Mouse (Mus musculus): Measurements from ENCODE around the gene Pnrc1. TPM values are rescaled to one million over a fixed set of nuclear protein-coding genes. Genes with fewer than 3 reads are reported as not detected.

The Pnrc1 gene
- polyA plus RNA-seq, 1 experiment from 2014 or later = 42.6 TPM

DNA sequence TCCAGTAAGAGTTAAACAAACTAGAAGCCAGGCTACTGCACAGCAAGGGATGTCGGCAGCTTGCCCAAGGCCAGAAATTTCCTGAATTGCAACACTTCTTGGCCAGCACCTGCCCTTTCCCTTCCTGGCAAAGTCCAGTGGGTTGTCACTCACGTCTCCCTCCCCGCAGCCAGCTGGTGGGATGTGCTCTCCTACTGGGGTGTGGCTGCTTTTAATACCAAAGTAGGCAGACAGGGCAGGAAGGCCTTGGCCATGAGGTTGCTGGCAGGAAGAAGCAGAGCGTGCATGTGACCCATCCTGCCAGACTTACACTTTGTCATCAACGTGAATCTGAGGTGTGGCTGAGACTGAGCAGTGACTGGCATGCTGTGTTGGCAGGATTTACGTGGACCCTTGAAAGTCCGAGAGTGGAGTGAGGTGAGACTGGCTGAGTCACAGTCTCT is 28.6 kb downstream of the Pnrc1 start:
- 31% methylated on average over 7 of the region's 7 CpGs for WGBS (ENCODE audit: insufficient replicate concordance)
- H3K4me2 ChIP-seq = no peak overlapping the region
- no peaks in the 10 kb centered on the region for H3K9me3 ChIP-seq (replicated peaks)
- peaks cover 8% of the 10 kb centered on the region; the same call in 1 of the 2 replicates for H3K4me1 ChIP-seq
- ATAC-seq = peak; percentile 57
- H3K9ac ChIP-seq = no peak overlapping the region
- H3K36me3 ChIP-seq = no peaks in the 10 kb centered on the region
- peak overlapping the region; percentile 54; the same call in 1 of the 2 replicates for H3K27ac ChIP-seq
- H3K27me3 ChIP-seq (replicated peaks) = no peaks in the 10 kb centered on the region
- H3K4me3 ChIP-seq = no peak overlapping the region

- H3K4me1 ChIP-seq = peaks cover 8% of the 10 kb centered on the region; the same call in 1 of the 2 replicates
- no peaks in the 10 kb centered on the region for H3K27me3 ChIP-seq (replicated peaks)
- H3K36me3 ChIP-seq = no peaks in the 10 kb centered on the region
- H3K4me3 ChIP-seq = no peak overlapping the region
- H3K27ac ChIP-seq = no peak overlapping the region
- no peak for ATAC-seq
- H3K9me3 ChIP-seq (replicated peaks) = no peaks in the 10 kb centered on the region
- no peak overlapping the region for H3K9ac ChIP-seq
- H3K4me2 ChIP-seq = no peak overlapping the region
Measured at GRCm38 (mm10) chr4:33260311-33260710, 29.7 kb downstream of the Pnrc1 start.

- WGBS (ENCODE audit: insufficient replicate concordance) = 58% methylated on average over 11 of the region's 11 CpGs
Measured at GRCm38 (mm10) chr4:33257263-33257964, 32.5 kb downstream of the Pnrc1 start.

GRCm38 (mm10) chr4:33254706-33255105 is 35.3 kb downstream of the Pnrc1 start:
- Histone ChIP-seq H3K4me3 (no peak overlapping the region), H3K36me3 (no peaks in the 10 kb centered on the region), H3K4me2 (no peak overlapping the region), H3K27me3 (replicated peaks) (no peaks in the 10 kb centered on the region), H3K4me1 (peaks cover 2% of the 10 kb centered on the region; the same call in 1 of the 2 replicates), H3K27ac (no peak overlapping the region), H3K9me3 (replicated peaks) (no peaks in the 10 kb centered on the region), H3K9ac (no peak overlapping the region)
- no peak for ATAC-seq
- WGBS (ENCODE audit: insufficient replicate concordance) = 72% methylated on average over 4 of the region's 4 CpGs

More at GRCm38 (mm10) chr4:33257263-33257964, 32.5 kb downstream of the Pnrc1 start:
- no peak overlapping the region for H3K4me2 ChIP-seq
- H3K4me3 ChIP-seq = no peak overlapping the region
- no peaks in the 10 kb centered on the region for H3K9me3 ChIP-seq (replicated peaks)
- H3K36me3 ChIP-seq = no peaks in the 10 kb centered on the region
- H3K27me3 ChIP-seq (replicated peaks) = no peaks in the 10 kb centered on the region
- no peak for ATAC-seq
- H3K4me1 ChIP-seq = peaks cover 8% of the 10 kb centered on the region; the same call in 1 of the 2 replicates
- peak overlapping the region; percentile 12; the same call in 1 of the 2 replicates for H3K27ac ChIP-seq
- no peak overlapping the region for H3K9ac ChIP-seq

DNA sequence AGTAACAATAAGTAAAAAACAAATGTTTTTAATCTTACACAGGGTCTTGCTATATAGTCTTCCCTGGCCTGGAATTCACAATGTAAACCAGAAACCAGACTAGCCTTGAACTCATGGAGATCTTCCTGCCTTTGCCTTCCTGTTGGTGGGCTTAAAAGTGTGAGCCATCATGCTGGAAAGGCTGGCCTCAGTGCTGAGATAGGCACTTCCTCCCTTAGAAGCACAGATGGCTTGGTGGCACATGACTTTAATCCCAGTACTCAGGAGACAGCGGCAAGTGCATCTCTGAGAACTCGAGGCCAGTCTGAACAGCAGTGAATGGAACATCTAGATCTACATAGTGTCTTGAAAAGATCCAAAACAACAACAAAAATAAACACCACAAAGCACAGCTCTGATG is 39.1 kb downstream of the Pnrc1 start:
- no peak for ATAC-seq
- 51% methylated on average over 2 of the region's 2 CpGs for WGBS (ENCODE audit: insufficient replicate concordance)
- H3K36me3 ChIP-seq = peaks cover 4% of the 10 kb centered on the region

GRCm38 (mm10) chr4:33249716-33250230 is 40.2 kb downstream of the Pnrc1 start:
- ATAC-seq = no peak
- Histone ChIP-seq H3K4me1 (peaks cover 24% of the 10 kb centered on the region), H3K4me2 (no peak overlapping the region), H3K9me3 (replicated peaks) (no peaks in the 10 kb centered on the region), H3K27ac (no peak overlapping the region), H3K27me3 (replicated peaks) (no peaks in the 10 kb centered on the region), H3K9ac (no peak overlapping the region), H3K36me3 (peaks cover 15% of the 10 kb centered on the region), H3K4me3 (no peak overlapping the region)
- 61% methylated on average over 1 of the region's 1 CpGs for whole genome bisulfite sequencing (ENCODE audit: insufficient replicate concordance)

More for the DNA sequence above, 39.1 kb downstream of the Pnrc1 start:
- H3K27me3 ChIP-seq (replicated peaks) = no peaks in the 10 kb centered on the region
- H3K9ac ChIP-seq = no peak overlapping the region
- H3K4me1 ChIP-seq = peaks cover 21% of the 10 kb centered on the region
- no peak overlapping the region for H3K27ac ChIP-seq
- H3K4me2 ChIP-seq = no peak overlapping the region
- no peak overlapping the region for H3K4me3 ChIP-seq
- no peaks in the 10 kb centered on the region for H3K9me3 ChIP-seq (replicated peaks)

- H3K27me3 ChIP-seq (replicated peaks) = no peaks in the 10 kb centered on the region
- peak overlapping the region; percentile 84 for H3K4me2 ChIP-seq
- peak overlapping the region; percentile 100 for H3K9ac ChIP-seq
- no peak for ATAC-seq
- peaks cover 24% of the 10 kb centered on the region for H3K36me3 ChIP-seq
- WGBS (ENCODE audit: insufficient replicate concordance) = 2% methylated on average over 4 of the region's 4 CpGs
- no peaks in the 10 kb centered on the region for H3K9me3 ChIP-seq (replicated peaks)
- peak overlapping the region; percentile 97 for H3K4me3 ChIP-seq
- H3K4me1 ChIP-seq = peaks cover 33% of the 10 kb centered on the region
- H3K27ac ChIP-seq = peak overlapping the region; percentile 100
Measured at GRCm38 (mm10) chr4:33248915-33249314, 41.0 kb downstream of the Pnrc1 start.

DNA sequence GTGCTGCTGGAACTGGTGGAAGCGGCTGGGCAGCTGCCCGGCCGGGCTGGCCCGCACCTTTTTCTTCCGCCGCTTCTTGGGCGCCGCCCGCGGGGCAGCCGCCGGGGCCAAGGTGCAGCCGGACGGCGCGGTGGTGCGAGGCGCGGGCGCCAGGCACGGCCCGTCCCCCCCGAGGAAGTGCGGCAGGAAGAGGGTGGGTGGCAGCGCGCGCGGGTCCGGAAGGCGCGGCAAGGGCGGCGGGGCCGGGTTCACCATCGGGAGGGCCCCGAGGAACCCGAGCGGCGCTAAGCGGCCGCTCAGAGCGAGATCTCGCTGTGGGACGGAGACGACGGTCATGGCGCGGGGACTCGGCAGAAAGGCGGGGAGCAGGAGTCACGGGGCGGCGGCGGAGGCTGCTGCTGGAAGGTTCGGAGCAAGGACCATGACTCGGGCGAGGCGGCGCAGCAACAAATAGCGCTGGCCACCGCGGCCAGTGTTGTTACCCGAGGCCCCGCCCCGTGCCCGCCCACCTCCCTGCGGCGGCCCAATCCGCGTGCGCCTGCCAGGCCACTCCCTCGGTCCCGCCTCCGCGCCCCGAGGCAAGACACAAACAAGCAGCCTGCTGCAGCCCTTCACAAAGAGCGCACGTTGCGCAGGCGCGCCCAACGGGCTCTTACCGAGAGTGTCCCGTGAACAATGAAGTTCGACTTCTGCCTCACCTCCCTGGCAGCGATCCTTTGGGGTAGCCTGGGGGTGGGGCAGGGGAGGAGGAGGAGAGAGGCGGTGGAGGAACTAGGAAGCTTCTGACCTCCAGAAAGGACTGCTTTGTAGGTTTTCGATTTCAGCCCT is 41.7 kb downstream of the Pnrc1 start:
- Histone ChIP-seq H3K4me1 (peaks cover 39% of the 10 kb centered on the region), H3K9me3 (replicated peaks) (no peaks in the 10 kb centered on the region), H3K4me2 (peak overlapping the region; percentile 84), H3K4me3 (peak overlapping the region; percentile 97), H3K27me3 (replicated peaks) (no peaks in the 10 kb centered on the region), H3K9ac (peak overlapping the region; percentile 100), H3K27ac (peak overlapping the region; percentile 100), H3K36me3 (peaks cover 30% of the 10 kb centered on the region)
- ATAC-seq = peak; percentile 86
- under 1% methylated on average over 66 of the region's 88 CpGs for WGBS (ENCODE audit: insufficient replicate concordance)

DNA sequence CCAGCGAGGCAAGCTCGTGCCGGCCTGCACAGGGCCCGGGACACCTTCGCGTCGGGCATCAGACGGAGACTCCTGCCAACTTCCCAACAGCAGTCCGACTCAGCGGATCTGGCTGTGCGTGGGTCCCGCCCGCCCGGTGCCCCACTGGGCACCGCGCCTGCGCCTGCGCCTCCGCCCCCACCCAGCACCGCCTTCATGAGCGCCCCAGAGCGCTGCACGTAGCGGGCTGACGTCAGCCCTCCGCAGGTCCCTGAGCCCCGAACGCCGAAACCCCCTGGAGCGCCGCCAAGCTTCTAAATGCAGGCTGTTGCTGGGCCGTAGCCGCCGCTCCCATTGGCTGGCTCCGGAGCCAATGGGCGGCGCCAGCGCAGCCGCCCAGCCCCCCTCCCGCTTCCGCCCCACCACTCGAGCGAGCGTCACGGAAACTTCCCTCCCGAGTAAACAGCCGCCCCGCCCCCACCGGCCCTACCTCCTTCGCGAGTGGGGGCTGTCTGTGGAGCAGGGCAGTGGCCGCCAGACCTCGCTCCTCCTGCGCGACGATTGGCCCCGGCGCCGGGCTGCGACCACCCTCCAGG is 42.4 kb downstream of the Pnrc1 start:
- under 1% methylated on average over 59 of the region's 60 CpGs for WGBS (ENCODE audit: insufficient replicate concordance)

DNA sequence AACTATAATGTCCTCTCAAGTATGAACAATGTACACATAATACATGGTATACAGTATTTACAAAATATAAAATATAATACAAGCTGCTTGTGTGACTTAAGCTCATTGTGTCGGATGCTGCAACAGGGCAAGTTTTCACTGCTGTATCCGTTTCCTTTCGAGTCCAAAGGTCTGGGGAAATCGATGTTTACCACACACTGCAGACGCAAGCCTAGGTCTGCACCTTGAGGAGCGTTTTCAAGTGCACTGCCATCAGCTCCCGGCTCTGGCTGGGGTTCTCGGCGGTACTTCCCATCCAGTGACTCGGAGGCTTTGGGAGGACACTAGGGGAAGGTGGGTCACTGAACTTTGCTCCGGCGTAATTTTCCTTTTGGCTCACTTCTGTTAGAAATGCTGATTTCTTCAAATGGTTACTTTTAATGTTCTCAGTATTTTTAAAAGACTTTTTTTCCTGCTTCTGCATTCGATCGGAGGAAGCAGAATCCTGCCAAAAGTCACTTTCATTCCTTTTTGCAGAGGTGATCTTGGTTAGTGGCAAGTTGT is 44.0 kb downstream of the Pnrc1 start:
- H3K27ac ChIP-seq = no peak overlapping the region
- peak overlapping the region; percentile 84 for H3K4me2 ChIP-seq
- no peaks in the 10 kb centered on the region for H3K27me3 ChIP-seq (replicated peaks)
- H3K9me3 ChIP-seq (replicated peaks) = no peaks in the 10 kb centered on the region
- peaks cover 37% of the 10 kb centered on the region for H3K36me3 ChIP-seq
- H3K4me3 ChIP-seq = peak overlapping the region; percentile 97
- H3K9ac ChIP-seq = no peak overlapping the region
- WGBS (ENCODE audit: insufficient replicate concordance) = 84% methylated on average over 14 of the region's 14 CpGs
- ATAC-seq = no peak
- H3K4me1 ChIP-seq = peaks cover 52% of the 10 kb centered on the region

More for the DNA sequence above, 42.4 kb downstream of the Pnrc1 start:
- Histone ChIP-seq H3K36me3 (peaks cover 36% of the 10 kb centered on the region), H3K9ac (peak overlapping the region; percentile 100), H3K4me1 (peaks cover 46% of the 10 kb centered on the region), H3K9me3 (replicated peaks) (no peaks in the 10 kb centered on the region), H3K27ac (peak overlapping the region; percentile 100), H3K27me3 (replicated peaks) (no peaks in the 10 kb centered on the region), H3K4me3 (peak overlapping the region; percentile 97), H3K4me2 (peak overlapping the region; percentile 84)
- peak; percentile 92 for ATAC-seq

DNA sequence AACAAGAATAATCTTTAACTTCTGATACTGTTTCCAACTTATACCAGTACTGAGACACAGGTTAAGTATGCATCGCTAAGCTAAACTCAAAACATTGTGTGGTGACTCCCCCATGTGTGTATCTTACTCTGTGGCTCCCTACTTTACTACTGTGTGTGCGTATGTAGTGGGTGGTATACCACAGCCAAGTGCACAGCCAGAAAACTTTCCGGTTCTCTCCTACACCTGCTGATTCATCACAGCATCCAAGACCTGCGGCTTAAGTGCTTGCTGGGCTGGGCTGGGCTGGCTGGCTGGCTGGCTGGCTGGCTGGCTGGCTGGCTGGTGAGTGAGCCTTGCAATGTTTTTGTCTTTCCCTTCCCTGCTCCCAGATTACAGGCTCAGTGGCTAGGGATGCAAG is 46.0 kb downstream of the Pnrc1 start:
- 75% methylated on average over 4 of the region's 4 CpGs for WGBS (ENCODE audit: insufficient replicate concordance)
- H3K36me3 ChIP-seq = peaks cover 37% of the 10 kb centered on the region
- no peak for ATAC-seq
- H3K9ac ChIP-seq = no peak overlapping the region
- H3K9me3 ChIP-seq (replicated peaks) = no peaks in the 10 kb centered on the region
- no peak overlapping the region for H3K27ac ChIP-seq
- H3K4me1 ChIP-seq = peaks cover 42% of the 10 kb centered on the region
- H3K4me3 ChIP-seq = no peak overlapping the region
- no peak overlapping the region for H3K4me2 ChIP-seq
- H3K27me3 ChIP-seq (replicated peaks) = no peaks in the 10 kb centered on the region
